Mouse (Mus musculus) limb, embryonic 11.5 days (tissue): ENCODE measurements around the gene Pik3ip1. TPM values are rescaled to one million over a fixed set of nuclear protein-coding genes. Genes with fewer than 3 reads are reported as not detected.

Experiments
- ATAC-seq: fragments of 200-750 bp; cut with Nextera tagmentation; 2 replicates; pipeline ENCODE4 v1.8.0; 2017; ENCODE audit warnings: low read depth; ENCODE audit not compliant: insufficient number of reproducible peaks, low FRiP score, low TSS enrichment
- DNase-seq: peaks from one replicate; pipeline ENCODE4 v3.0.0-alpha.2; 2015; ENCODE audit warnings: low spot score
- H3K27ac ChIP-seq: fragments of 300-500 bp; sonication (generic); replicated peaks from 2 replicates; pipeline ENCODE4 v1.5.1; 2014; ENCODE audit warnings: low read depth, mild to moderate bottlenecking, low read length
- H3K27me3 ChIP-seq: fragments of 300-500 bp; sonication (generic); 2 replicates; pipeline ENCODE4 v1.6.1; 2014; ENCODE audit warnings: mild to moderate bottlenecking, low read length, mixed read lengths; ENCODE audit not compliant: control insufficient read depth, insufficient read depth
- H3K36me3 ChIP-seq: fragments of 300-500 bp; sonication (generic); 2 replicates; pipeline ENCODE4 v1.6.1; 2014; ENCODE audit warnings: mild to moderate bottlenecking, low read length, moderate library complexity, mixed read lengths; ENCODE audit not compliant: control insufficient read depth, insufficient read depth
- H3K4me1 ChIP-seq: fragments of 300-500 bp; sonication (generic); 2 replicates; pipeline ENCODE4 v1.6.1; 2014; ENCODE audit warnings: low read length, mixed read lengths; ENCODE audit not compliant: control insufficient read depth, insufficient read depth
- H3K4me2 ChIP-seq: fragments of 300-500 bp; sonication (generic); 2 replicates; pipeline ENCODE4 v1.6.1; 2014; ENCODE audit warnings: low read depth, mild to moderate bottlenecking, moderate library complexity; ENCODE audit not compliant: severe bottlenecking
- H3K4me3 ChIP-seq: fragments of 300-500 bp; sonication (generic); 2 replicates; pipeline ENCODE4 v1.5.1; 2014; ENCODE audit warnings: low read depth, low read length
- H3K9ac ChIP-seq: fragments of 300-500 bp; sonication (generic); 2 replicates; pipeline ENCODE4 v1.6.1; 2014; ENCODE audit warnings: mild to moderate bottlenecking, low read length
- H3K9me3 ChIP-seq: fragments of 300-500 bp; sonication (generic); 2 replicates; pipeline ENCODE4 v1.6.1; 2016; ENCODE audit warnings: low read length; ENCODE audit not compliant: control insufficient read depth
- WGBS: fragments of 180-500 bp; shearing (Covaris S2); extraction: QIAGEN DNeasy Blood & Tissue Kit; methylation state at CpG from one replicate; pipeline ENCODE4 v1.1.7; 2014; 5-methylcytosine and 5-hydroxymethylcytosine counted together
- polyA plus RNA-seq: library from polyadenylated mRNA; unstranded; fragments of >200 nt; fragmentation: Nextera tagmentation; extraction: Ambion mirVana; gene quantifications from 2 replicates; pipeline ENCODE4 v1.2.1, GENCODE M21; 2014

Gene Pik3ip1
- polyA plus RNA-seq, 1 experiment from 2014 or later, result 10.2 TPM

DNA sequence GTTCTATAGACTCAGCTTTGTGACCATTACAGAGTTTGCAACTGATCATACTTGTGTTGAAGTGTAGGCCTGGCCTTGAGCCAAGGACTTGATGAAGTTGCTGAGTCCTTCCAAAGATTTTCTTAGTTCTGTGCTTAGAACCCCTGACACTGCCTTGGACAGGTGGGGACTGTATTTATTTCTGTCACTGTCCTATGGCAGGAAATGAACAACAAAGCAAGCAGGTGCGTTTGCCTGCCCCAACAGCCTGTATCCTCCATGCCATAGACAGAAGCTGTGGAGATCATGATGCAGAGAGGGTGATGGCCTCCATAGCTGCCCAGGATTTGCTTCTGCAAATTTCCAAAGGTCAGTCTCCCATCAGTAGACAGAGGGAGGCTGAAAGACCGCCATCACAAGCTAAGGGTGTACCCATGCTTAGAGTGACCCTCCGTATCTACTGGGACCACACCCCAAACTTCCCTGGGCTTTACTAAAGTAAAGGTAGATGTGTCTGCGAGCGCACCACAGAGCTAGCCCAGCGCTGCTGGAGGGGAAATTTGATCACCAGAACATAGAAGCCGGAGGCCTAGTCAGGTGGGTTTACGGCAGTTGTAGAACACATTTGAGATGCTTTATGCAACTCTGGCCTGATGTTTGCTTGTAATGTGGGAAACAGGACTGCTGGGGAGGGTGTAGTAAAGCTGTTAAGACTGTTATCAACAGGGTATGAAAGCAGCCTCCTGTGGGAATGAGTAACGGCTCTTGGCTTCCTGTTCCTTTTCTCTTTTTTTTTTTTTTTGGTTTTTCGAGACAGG, 19.2 kb upstream of the Pik3ip1 start:
- no peak for ATAC-seq
- no peak for DNase-seq
- Histone ChIP-seq H3K27me3 (no peaks in the 10 kb centered on the region), H3K9ac (no peak overlapping the region), H3K36me3 (peaks cover 41% of the 10 kb centered on the region), H3K4me1 (no peaks in the 10 kb centered on the region), H3K4me2 (no peak overlapping the region), H3K4me3 (no peak overlapping the region), H3K9me3 (no peaks in the 10 kb centered on the region), H3K27ac (no peak overlapping the region)
- WGBS, result 87% methylated on average over 9 of the region's 10 CpGs

DNA sequence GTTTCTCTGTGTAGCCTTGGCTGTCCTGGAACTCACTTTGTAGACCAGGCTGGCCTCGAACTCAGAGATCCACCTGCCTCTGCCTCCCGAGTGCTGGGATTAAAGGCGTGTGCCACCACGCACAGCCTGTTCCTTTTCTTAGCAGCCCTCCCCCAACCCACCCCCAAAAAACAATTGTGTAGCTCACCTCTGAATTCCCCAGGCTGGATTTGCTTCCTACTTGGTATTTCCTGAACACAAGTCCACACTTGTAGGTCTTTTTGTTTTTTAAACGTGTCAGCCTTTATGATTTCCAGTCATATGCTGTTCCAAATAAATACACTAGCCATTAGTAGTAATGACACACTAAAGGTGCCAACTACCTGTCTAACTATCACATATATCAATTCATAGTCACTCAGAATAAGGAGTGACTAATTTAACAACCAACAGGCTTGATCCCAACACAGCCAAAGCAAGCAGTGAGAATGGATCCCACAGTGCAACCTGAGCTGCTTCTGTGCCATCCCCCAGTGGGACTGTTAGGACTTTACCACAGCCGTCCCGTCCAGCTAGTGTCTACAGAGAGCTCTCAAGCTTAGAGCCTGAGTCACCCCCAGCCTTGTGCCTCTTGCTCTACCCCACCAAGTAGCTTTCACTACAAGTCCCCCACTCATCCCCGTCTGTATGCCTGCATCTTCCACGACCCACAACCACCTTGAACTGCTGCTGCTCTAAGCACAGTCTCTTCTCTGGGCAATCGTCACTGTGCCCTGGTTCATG, 18.4 kb upstream of the Pik3ip1 start:
- no peaks in the 10 kb centered on the region for H3K9me3 ChIP-seq
- no peaks in the 10 kb centered on the region for H3K4me1 ChIP-seq
- H3K27ac ChIP-seq, result no peak overlapping the region
- DNase-seq (no peak), ATAC-seq (no peak)
- H3K4me2 ChIP-seq, result no peak overlapping the region
- H3K9ac ChIP-seq, result no peak overlapping the region
- H3K4me3 ChIP-seq, result no peak overlapping the region
- H3K36me3 ChIP-seq, result peaks cover 34% of the 10 kb centered on the region; the same call in 1 of the 2 replicates
- H3K27me3 ChIP-seq, result no peaks in the 10 kb centered on the region
- WGBS, result 85% methylated on average over 10 of the region's 10 CpGs

DNA sequence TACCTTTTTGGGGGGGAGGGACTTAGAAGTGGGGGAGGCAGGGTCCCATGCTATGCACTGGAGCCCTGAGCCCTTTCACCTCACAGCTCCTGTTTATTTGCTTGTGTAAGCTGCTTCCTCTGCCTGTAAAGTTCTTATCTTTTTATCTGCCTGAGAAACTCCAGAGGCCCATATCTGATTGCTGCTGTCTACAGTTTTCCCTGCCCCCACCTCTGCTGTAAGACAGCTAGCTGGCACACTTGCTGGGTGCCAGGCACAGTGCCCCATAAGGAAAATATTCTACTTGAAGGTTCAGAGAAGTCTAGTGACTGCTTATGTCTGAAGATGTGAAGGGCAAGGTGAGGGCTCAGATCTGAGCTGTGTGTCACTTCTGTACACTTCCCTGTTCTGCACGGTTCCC, 16.9 kb upstream of the Pik3ip1 start:
- Histone ChIP-seq H3K9me3 (no peaks in the 10 kb centered on the region), H3K9ac (no peak overlapping the region), H3K4me1 (no peaks in the 10 kb centered on the region), H3K27me3 (no peaks in the 10 kb centered on the region), H3K27ac (no peak overlapping the region), H3K4me3 (no peak overlapping the region), H3K4me2 (no peak overlapping the region), H3K36me3 (peaks cover 19% of the 10 kb centered on the region; the same call in 1 of the 2 replicates)
- 96% methylated on average over 1 of the region's 1 CpGs for WGBS
- ATAC-seq (no peak), DNase-seq (no peak)

DNA sequence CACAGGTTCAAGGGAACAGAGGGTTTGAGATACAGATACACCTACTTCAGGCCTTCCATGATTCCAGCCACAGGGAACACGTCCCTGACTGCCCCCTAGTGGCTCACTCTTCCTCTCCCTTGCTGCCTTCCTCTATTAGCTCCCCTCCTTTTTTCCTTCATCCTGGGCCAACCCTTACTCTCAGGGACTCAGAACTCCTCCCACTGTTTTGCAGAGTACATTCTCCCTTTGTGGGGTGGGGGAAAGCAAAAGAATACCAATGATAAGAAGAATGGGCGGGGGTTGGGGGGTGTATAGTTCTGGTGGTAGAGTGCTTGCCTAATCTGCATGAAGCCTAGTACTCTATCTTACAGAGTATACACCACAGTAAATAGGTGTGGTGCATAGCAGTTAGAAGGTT, 16.1 kb upstream of the Pik3ip1 start:
- Histone ChIP-seq H3K4me1 (no peaks in the 10 kb centered on the region), H3K27me3 (no peaks in the 10 kb centered on the region), H3K4me3 (no peak overlapping the region), H3K9me3 (no peaks in the 10 kb centered on the region), H3K4me2 (no peak overlapping the region), H3K9ac (no peak overlapping the region), H3K27ac (no peak overlapping the region), H3K36me3 (peaks cover 15% of the 10 kb centered on the region; the same call in 1 of the 2 replicates)
- DNase-seq (peak; percentile 56), ATAC-seq (no peak)
- 33% methylated on average over 2 of the region's 2 CpGs for WGBS

DNA sequence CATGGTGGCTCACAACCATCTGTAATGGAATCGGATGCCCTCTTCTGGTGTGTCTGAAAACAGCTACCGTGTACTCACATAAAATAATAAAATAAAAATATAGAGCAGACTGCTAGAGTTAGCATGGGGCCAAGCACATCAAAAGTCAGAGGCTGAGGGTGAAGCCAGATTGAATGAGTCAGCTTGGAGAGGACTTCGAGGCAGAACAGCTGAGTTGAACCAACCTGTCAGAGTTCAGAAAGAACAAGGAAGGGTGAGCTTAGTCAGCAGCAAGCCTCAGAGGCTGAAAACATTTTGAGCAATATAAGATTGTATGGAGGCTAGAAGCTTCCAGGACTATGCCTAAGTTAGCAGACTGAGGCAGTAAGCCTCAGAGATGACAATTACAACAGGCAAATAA, 11.9 kb upstream of the Pik3ip1 start:
- Histone ChIP-seq H3K4me1 (no peaks in the 10 kb centered on the region), H3K9me3 (no peaks in the 10 kb centered on the region), H3K27me3 (no peaks in the 10 kb centered on the region), H3K36me3 (no peaks in the 10 kb centered on the region), H3K4me3 (no peak overlapping the region), H3K9ac (no peak overlapping the region), H3K27ac (no peak overlapping the region), H3K4me2 (no peak overlapping the region)
- 91% methylated on average over 3 of the region's 3 CpGs for WGBS
- ATAC-seq (no peak), DNase-seq (no peak)

DNA sequence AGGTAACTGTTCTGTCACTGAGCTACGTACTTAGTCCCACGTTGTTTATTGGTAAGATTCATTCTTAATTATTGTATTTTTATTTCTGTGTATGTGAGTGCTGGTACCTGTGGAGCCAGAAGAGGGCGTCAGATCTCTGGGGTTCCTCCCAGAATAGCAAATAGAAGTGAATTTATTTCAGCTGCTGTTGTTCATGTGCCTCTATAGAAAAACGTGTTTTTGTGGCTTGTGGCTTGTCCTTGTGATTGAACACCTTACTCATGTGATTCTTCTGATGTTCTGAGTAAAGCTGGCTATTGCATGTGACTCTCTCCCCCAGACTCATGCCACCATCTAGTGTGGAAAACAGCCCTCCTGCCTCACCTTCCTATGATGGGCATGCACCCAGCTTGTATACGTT, 1.9 kb upstream of the Pik3ip1 start:
- Histone ChIP-seq H3K9ac (no peak overlapping the region), H3K9me3 (no peaks in the 10 kb centered on the region), H3K4me2 (no peak overlapping the region), H3K4me3 (no peak overlapping the region), H3K27ac (no peak overlapping the region), H3K27me3 (no peaks in the 10 kb centered on the region), H3K4me1 (peaks cover 3% of the 10 kb centered on the region; the same call in 1 of the 2 replicates), H3K36me3 (no peaks in the 10 kb centered on the region)
- no peak for DNase-seq
- ATAC-seq, result no peak
- WGBS, result 80% methylated on average over 5 of the region's 5 CpGs

DNA sequence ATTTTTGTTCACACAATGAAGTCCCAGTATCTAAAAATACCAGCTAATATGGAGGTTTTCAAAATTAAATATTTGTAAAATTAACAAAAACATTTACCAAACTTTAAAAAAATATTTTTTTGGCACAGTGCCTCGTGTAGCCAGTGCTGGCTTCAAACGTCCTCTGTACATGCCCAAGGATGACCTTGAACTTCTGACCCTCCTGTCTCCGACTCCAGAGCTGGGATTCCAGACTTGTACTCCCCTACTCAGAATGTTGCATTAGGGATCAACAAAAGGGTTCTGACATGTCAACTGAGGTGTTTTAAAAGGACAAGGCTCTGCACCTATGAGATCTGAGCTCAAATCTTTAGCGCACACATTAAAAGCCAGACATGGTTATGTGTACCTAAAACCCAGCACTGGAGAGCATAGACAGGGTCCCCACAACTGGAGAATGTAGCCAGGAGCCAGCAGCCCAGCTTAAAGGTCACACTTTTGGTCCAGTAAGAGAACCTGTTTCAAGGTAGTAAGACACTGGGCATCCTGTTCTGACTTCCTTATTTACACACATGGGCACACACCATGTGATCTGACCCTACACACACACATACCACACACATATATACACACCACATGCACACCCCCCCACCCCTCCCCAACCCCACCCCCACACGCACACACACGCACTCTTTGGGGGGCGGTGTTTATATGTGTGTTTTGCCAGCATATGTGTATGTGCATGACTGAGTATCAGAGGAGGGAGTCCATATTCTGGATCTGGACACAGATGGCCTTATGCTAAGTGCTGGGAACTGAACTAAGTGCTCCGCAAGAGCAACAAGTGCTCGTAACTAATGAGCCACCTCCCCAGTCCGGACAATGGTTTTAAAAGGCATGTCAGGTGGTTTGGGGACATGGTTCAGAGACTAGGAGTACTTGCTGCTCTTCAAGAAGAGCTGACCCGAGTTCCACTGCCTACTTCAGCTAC, 1.1 kb upstream of the Pik3ip1 start:
- Histone ChIP-seq H3K9me3 (no peaks in the 10 kb centered on the region), H3K4me1 (peaks cover 3% of the 10 kb centered on the region; the same call in 1 of the 2 replicates), H3K36me3 (no peaks in the 10 kb centered on the region), H3K27me3 (no peaks in the 10 kb centered on the region), H3K9ac (no peak overlapping the region), H3K4me2 (no peak overlapping the region), H3K27ac (no peak overlapping the region), H3K4me3 (no peak overlapping the region)
- DNase-seq, result no peak
- WGBS, result 78% methylated on average over 11 of the region's 11 CpGs
- no peak for ATAC-seq

DNA sequence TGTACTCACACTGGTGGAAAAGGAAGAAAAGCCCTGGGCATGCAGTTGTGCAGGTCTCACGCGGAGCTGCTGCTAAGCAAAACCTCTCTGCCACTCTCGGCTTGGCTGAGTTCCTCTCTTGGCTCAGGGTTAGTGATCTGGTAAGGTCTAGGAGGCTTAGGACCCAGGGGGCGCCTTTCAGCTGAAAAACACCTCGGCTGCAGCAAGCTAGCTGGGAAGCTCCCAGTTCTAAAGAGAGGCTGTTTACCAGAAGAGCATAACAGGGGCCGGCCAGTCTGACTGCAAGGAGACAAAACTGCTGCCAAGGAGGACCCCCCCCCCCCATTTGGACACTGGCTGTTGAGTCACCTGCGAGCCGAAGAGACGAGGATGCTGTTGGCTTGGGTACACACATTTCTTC, 365 bp downstream of the Pik3ip1 start:
- Histone ChIP-seq H3K9me3 (no peaks in the 10 kb centered on the region), H3K36me3 (no peaks in the 10 kb centered on the region), H3K9ac (peak overlapping the region; percentile 61), H3K27me3 (no peaks in the 10 kb centered on the region), H3K4me2 (peak overlapping the region; percentile 92), H3K27ac (no peak overlapping the region; the same call in 1 of the 2 replicates), H3K4me3 (peak overlapping the region; percentile 41), H3K4me1 (peaks cover 3% of the 10 kb centered on the region; the same call in 1 of the 2 replicates)
- 3% methylated on average over 9 of the region's 9 CpGs for WGBS
- peak; percentile 79 for DNase-seq
- no peak for ATAC-seq
